Mouse (Mus musculus) midbrain, postnatal 0 days (tissue): ENCODE data around the gene Gm29110. TPM values are rescaled to one million over a fixed set of nuclear protein-coding genes. Genes with fewer than 3 reads are reported as not detected.
"Not testable (repeated sequence)": the region's sequence is repeated elsewhere in the genome, so short reads cannot be mapped to it uniquely, and the experiment has no call there.

Experiments
- ATAC-seq: fragments of 200-750 bp; cut with Nextera tagmentation; 2 replicates; pipeline ENCODE4 v1.8.0; 2017; ENCODE audit warnings: moderate number of reproducible peaks, mild to moderate bottlenecking, moderate TSS enrichment, moderate library complexity; ENCODE audit not compliant: low FRiP score
- DNase-seq: peaks from one replicate; pipeline ENCODE4 v3.0.0-alpha.2; 2015; ENCODE audit warnings: low spot score
- H3K27ac ChIP-seq: fragments of 300-500 bp; sonication (generic); 2 replicates; pipeline ENCODE4 v1.5.1; 2014; ENCODE audit warnings: low read depth, mild to moderate bottlenecking, low read length, mixed read lengths
- H3K27me3 ChIP-seq: fragments of 300-500 bp; sonication (generic); 2 replicates; pipeline ENCODE4 v1.6.1; 2014; ENCODE audit warnings: low read length, control low read depth, mixed read lengths; ENCODE audit not compliant: insufficient read depth
- H3K36me3 ChIP-seq: fragments of 300-500 bp; sonication (generic); 2 replicates; pipeline ENCODE4 v1.6.1; 2014; ENCODE audit warnings: low read length, control low read depth, mixed read lengths; ENCODE audit not compliant: insufficient read depth
- H3K4me1 ChIP-seq: fragments of 300-500 bp; sonication (generic); 2 replicates; pipeline ENCODE4 v1.6.1; 2014; ENCODE audit warnings: mild to moderate bottlenecking, control low read depth, antibody characterized with exemption, low read length, mixed read lengths; ENCODE audit not compliant: insufficient read depth
- H3K4me2 ChIP-seq: fragments of 300-500 bp; sonication (generic); 2 replicates; pipeline ENCODE4 v1.6.1; 2014; ENCODE audit warnings: low read depth, mild to moderate bottlenecking, low read length, mixed read lengths; ENCODE audit not compliant: poor library complexity, severe bottlenecking
- H3K4me3 ChIP-seq: fragments of 300-500 bp; sonication (generic); 2 replicates; pipeline ENCODE4 v1.5.1; 2014; ENCODE audit warnings: low read depth, mild to moderate bottlenecking, low read length, moderate library complexity
- H3K9ac ChIP-seq: fragments of 300-500 bp; sonication (generic); replicated peaks from 2 replicates; pipeline ENCODE4 v1.6.1; 2014; ENCODE audit warnings: mild to moderate bottlenecking, low read length, moderate library complexity, mixed read lengths; ENCODE audit not compliant: poor library complexity, severe bottlenecking
- H3K9me3 ChIP-seq: fragments of 300-500 bp; sonication (generic); 2 replicates; pipeline ENCODE4 v1.6.1; 2016; ENCODE audit warnings: low read length, control low read depth
- WGBS: fragments of 180-500 bp; shearing (Covaris S2); extraction: QIAGEN DNeasy Blood & Tissue Kit; methylation state at CpG from one replicate; pipeline ENCODE4 v1.1.7; 2014; 5-methylcytosine and 5-hydroxymethylcytosine counted together
- polyA plus RNA-seq: library from polyadenylated mRNA; unstranded; fragments of >200 nt; fragmentation: Nextera tagmentation; extraction: Ambion mirVana; gene quantifications from 2 replicates; pipeline ENCODE4 v1.2.1, GENCODE M21; 2015
- total RNA-seq: library from RNA; depleted of rRNA; stranded (reverse); fragments of >200 nt; gene quantifications from 2 replicates; pipeline ENCODE4 v1.2.3, GENCODE M21; 2014; rRNA removed

Gene Gm29110
- total RNA-seq (not detected in 2 replicates), polyA plus RNA-seq (not detected in 2 replicates)

- WGBS: no CpG with 5 or more reads among the region's 6 CpGs
- H3K9ac ChIP-seq, ATAC-seq: not testable (repeated sequence)
These were observed at the start of gene Gm29110 for GRCm38 (mm10) chrY:74470231-74470630. Gene Gm29110 (plus strand): TSS chrY:74470531.

More at GRCm38 (mm10) chrY:74470231-74470630, at the start of gene Gm29110:
- not testable (repeated sequence) for H3K4me2 ChIP-seq, H3K4me1 ChIP-seq, H3K9me3 ChIP-seq, H3K36me3 ChIP-seq, H3K4me3 ChIP-seq, H3K27me3 ChIP-seq, H3K27ac ChIP-seq, DNase-seq

Other genes starting within 250 kb of the Gm29110 start
- gene Gm21913, start 153.4 kb downstream of the Gm29110 start, total RNA-seq: not detected in 2 replicates
- gene Gm21913, start 153.4 kb downstream of the Gm29110 start, polyA plus RNA-seq: not detected in 2 replicates